Mouse (Mus musculus): ENCODE results near the gene Clasrp.
A peak's percentile ranks its signal among the peaks of the same experiment; 100 is the strongest.
"Not testable (repeated sequence)": the region's sequence is repeated elsewhere in the genome, so short reads cannot be mapped to it uniquely, and the experiment has no call there.

The Clasrp gene

DNA sequence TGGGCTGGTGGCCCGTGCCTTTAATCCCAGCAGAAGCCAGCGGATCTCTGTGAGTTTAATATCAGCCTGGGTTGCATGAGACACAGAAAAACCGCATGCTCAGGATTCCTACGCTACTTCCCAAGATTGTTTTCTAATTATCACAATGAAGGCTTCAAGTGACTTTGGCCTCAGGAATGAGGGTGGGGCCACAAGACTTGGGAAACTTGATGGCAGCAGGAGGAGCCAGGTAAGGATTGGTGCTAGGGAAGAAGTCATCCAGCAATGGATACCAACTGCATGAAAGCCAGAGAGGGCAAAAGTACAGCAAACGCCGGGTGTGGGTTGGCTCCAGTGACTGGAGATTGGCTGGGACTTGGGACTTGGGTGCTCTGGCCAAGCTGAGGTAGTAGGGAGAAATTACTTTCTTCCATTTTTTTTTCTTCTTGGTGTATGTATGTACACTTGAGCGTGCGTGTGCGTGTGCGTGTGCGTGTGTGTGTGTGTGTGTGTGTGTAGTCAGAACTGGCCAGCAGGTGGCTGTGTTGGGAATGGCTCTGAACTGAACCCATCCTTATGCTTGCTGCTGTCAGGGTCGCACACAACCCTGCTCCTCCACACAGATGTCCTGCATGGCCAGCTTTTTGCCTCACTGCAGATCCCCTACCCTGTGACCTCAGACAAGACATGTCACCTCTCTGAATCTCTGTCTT, 5.5 kb upstream of the Clasrp start:
- DNase-seq (ENCODE audit: low spot score) = no peak

GRCm38 (mm10) chr7:19607291-19607690, 3.0 kb upstream of the Clasrp start:
- DNase-seq (ENCODE audit: low spot score) = no peak

DNA sequence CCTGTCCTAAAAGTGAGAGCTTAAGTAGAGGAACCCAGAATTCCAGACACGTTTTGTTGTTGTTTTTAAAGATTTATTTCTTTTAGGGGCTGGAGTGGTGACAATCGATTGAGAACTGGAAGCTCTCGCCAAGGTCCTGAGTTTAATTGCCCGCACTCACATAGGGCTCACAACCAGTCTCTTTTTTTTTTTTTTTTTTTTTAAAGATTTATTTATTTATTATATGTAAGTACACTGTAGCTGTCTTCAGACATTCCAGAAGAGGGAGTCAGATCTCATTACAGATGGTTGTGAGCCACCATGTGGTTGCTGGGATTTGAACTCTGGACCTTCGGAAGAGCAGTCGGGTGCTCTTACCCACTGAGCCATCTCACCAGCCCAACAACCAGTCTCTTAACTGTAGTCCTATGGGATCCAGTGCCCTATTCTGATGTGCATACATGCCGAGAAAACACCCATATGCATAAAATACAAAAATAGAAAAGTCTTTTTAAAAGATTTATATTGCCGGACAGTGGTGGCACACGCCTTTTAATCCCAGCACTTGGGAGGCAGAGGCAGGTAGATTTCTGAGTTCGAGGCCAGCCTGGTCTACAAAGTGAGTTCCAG, 424 bp upstream of the Clasrp start:
- DNase-seq (ENCODE audit: low spot score) = not testable (repeated sequence)

- DNase-seq (ENCODE audit: low spot score) = no peak
Observed at GRCm38 (mm10) chr7:19603055-19603454, 1.2 kb downstream of the Clasrp start.

DNA sequence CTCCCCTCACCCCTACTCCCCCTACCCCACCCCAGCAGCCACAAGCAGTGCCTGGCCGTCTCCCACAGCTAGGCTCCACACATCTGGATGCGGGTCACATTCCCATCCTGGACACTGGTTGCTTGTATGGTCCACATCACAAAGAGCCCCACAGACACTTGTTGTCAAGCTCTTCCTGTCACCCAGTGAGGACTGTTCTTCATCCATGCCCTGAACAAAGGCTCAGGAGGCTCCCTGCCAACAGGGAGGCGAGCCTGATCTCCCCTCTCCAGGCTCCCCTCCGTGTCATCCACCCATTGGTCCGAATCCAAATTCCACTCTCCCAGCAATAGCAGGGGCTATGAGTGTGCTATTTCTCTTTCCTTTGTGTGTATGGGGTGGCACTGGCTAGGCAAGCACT, 3.7 kb downstream of the Clasrp start:
- no peak for DNase-seq (ENCODE audit: low spot score)

DNA sequence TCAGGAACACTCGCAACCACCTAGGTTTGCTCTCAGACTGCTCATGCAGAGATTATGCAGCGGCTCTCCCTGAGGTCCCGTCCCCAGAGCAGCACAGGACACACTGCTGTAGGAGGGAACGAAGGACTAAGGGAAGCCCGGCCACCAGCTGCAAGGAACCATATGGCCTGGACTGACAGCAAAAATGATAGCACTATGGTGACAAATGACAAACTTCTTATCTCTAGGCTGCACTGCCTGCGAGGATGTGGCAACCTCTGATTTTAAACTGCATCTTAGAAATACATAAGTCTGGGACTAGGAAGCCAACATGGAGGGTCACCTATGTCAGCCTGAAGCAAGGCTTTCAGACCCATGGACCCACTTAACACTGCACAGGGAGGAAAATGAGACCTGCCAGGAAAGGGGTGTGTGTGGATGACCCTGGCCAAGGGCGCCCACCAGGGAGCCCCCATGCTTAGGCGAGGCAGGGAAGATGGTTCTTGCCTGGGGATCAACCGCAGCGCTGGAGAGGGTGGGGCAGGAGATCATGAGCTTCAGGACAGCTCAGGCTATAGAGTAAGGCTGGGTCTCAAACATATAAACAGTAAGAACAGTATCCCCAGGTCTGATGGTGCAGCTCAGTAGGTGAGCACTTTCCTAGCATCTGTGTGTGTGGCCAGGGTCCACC, 11.1 kb downstream of the Clasrp start:
- no peak for DNase-seq (ENCODE audit: low spot score)

DNA sequence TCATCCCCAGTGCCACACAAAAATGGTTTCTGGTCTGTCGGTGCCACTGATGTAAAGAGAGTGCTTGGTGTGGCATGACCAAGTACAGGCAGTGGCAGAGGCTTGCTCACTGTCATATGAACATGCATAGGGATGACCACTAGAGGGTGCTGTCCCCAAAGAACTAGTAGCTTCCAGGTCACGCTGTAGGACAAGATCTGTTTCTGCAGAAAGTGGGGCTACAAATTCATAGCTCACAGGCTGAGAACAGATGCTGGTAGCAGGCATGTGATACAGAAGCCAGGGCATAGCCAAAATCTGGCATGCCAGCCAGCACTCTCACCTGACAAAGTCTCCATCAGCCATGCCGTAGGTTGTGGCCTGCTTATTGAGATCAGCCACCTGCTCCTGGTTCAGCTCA, 14.4 kb downstream of the Clasrp start:
- peak; percentile 78 for DNase-seq (ENCODE audit: low spot score)

GRCm38 (mm10) chr7:19589207-19589606, 15.1 kb downstream of the Clasrp start:
- peak; percentile 62 for DNase-seq (ENCODE audit: low spot score)

DNA sequence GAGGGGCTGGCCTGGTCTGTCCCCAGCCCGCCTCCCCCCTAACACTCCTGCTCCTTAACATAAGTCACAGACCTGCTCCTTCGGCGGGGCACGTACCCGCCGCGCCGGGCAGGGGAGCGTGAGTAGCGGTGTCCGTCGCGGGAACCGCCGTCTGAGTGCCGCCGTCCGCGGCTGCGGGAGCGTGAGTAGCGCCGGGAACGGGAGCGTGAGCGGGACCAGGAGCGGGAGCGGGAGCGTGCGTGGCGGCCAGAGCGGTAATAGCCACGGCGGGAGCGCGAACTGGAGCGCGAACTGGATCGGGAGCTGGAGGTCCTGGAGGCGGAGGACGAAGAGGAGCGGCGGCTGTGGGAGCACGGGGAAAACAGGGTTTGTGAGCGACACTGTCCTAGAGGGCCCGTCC, 18.0 kb downstream of the Clasrp start:
- no peak for DNase-seq (ENCODE audit: low spot score)

GRCm38 (mm10) chr7:19580634-19581033, 23.7 kb downstream of the Clasrp start:
- DNase-seq (ENCODE audit: low spot score) = peak; percentile 89

GRCm38 (mm10) chr7:19579751-19580150, 24.5 kb downstream of the Clasrp start:
- no peak for DNase-seq (ENCODE audit: low spot score)

DNA sequence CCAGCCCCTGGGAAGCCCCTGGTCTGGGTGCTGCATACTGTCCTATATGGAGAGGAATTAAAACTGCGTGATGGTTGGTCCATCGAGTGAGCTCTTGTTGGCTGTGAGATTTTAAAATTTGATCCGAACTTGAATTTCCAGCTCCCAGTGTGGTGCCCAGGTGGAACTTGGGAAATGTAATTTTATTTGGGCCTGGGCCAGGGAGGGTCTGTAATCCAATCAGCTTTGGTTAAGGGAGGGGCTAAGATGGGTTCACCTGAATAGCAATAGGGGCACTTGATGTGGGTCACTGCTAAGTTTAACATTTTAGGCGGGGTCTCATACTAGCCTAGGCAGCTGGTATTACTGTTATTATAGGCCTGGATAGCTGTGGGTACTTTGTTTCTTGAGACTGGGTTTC, 25.9 kb downstream of the Clasrp start:
- no peak for DNase-seq (ENCODE audit: low spot score)

DNA sequence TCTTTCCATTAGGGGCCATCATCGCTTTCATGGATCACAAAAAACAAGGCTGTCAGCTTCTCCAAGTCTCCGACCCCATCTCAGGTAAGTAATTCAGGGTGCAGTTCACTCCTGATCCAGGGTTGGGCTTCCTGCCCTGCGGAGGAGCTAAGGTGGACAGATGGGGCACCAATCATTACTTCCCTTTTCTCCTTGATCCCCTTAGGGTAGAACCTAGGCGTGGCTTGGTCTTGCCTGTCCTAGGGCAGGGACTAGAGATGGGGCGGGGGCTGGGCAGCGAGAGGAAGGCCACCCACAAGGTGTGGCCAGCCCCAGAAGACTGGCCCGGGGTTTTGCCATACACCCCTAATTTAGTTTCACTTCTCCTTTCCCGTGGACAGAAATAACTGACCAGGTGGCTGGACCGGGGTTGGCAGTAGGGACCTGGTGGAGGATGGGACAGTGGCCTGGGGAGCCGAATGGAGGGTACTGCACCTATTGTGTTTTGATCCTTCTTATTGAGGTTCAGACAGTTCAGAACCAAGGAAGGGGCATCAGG, 26.3 kb downstream of the Clasrp start:
- DNase-seq (ENCODE audit: low spot score) = no peak

DNA sequence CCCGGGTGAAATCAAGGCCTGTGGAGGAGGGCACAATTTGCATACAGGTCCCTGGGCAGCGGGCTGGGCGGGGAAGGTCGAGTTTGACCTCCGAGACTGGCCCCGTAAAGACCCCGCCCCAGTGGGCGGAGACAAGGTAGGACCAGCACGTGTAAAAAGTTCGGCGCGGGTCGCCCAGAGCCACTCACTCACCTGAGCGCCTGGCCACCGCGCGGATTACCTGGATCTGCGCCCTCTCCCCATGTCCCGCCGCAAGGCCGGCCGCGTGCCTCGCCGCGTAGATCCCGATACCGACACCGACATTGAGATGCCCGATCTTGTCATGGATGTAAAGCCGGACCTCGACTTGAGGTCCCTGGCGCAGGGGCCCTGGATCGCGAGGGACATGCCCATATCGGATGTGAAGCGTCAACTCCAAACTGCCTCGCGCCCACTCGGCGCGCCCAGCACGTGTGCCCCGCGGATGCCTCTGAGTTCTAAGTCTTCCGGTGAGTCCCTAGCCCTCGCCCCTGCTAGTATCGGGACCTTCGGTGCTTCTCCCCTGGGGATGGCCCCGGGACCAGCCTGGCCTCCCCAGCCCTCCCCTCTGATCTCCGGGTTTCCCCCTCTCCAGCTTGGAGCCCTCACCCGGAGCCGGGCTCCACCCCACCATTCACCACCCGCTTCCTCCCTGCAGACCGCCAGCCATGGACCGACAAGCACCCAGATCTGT, 27.0 kb downstream of the Clasrp start, which contains the start of the genes Zfp296 and Gemin7:
Zfp296 (plus strand) TSS at position 147 of the 712 bp plus-strand sequence.
Gemin7 (minus strand) TSS at position 455 of the 712 bp plus-strand sequence.
- peak; percentile 59 for DNase-seq (ENCODE audit: low spot score)

- DNase-seq (ENCODE audit: low spot score) = no peak
Observed at GRCm38 (mm10) chr7:19575559-19575958, 28.7 kb downstream of the Clasrp start.

DNA sequence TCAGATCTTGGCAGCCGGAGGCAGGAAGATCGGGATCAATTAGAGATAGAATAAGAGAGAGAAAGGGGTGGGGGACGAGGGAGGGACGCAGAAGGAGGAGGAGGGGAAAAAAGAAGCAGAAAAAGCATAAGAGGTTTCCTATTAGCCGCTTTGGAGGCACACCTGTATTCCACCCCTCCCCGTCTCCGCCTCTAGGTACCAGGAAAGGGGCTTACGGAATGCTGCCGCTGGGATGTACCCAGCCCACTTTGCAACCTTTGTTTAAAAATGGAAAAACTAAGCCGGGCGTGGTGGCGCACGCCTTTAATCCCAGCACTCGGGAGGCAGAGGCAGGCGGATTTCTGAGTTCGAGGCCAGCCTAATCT, 30.5 kb downstream of the Clasrp start:
- DNase-seq (ENCODE audit: low spot score) = no peak

DNA sequence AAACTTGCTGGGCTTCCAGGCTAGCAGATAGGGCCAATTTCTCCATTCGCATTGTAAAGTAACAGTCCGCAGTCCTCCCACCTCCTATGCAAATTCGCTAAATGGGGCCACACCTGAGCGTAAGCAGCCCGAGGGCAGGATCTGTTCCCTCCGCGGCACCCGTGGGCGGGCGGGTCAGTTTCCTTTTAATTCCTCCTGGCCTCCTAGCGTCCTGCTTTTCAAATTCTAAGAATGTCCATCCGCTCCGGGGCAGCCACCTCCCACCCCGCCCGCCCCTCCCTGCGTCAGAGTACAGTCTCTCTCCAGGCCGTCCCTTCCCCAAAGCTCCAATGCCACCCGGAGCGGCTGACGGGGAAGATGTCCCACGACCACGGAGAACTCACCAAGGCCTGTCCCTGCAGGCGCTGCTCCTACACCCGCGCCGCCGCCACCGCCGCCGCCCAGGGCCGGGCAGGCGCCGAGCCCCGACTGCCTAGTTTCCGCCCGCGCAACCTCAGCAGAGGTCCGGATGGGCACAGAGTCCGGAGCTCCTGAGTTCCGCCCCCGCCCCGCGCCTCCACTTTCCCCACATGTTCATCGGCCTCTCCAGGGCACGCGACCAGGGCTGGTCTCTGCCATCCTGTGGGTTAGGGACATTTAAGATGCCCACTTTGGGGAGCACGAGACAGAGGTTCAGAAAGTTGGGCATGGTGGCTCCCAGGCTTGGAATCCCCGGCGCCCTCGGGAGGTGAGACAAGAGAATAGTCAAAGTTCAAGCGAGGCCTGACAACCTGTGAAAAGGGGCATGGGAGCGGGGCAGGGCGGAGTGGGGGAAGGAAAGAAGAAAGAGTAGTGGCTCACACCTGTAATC, 31.1 kb downstream of the Clasrp start:
- DNase-seq (ENCODE audit: low spot score) = peak; percentile 81

GRCm38 (mm10) chr7:19569647-19570046, 34.6 kb downstream of the Clasrp start:
- no peak for DNase-seq (ENCODE audit: low spot score)

DNA sequence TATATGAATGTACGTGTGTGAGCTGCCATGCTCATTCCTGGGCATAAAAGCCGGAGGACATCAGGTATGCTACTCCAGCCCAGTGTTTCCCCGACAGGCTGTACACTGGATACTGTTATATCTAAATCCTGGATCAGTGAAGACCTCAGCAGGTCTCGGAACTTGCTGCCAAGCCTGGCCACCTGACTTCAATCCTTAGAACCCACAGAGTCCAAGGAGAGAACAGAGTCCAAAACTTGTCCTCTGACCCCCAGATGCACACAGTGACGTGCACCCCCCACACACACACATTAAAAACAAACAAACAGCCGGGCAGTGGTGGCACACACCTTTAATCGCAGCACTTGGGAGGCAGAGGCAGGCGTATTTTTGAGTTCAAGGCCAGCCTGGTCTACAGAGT, 36.9 kb downstream of the Clasrp start:
- no peak for DNase-seq (ENCODE audit: low spot score)

DNA sequence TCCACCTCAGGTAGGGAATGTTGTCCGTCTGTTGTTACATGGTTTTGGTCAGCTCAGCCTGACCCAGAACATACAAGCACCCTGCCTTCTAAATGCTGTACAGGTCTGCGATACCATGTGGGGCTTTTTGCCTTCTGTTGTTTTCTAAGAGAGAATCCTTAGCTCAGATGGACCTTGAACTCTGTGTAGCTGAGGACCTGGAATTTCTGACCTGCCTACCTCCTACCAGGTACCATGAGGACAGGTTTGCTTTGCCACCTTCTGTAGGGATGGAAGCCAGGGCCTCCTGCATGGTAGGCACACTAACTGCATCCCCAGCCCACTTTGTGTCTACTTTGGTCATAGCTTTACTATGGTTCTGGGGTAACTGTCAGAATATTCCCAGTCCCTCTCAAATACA, 38.5 kb downstream of the Clasrp start:
- no peak for DNase-seq (ENCODE audit: low spot score)

DNA sequence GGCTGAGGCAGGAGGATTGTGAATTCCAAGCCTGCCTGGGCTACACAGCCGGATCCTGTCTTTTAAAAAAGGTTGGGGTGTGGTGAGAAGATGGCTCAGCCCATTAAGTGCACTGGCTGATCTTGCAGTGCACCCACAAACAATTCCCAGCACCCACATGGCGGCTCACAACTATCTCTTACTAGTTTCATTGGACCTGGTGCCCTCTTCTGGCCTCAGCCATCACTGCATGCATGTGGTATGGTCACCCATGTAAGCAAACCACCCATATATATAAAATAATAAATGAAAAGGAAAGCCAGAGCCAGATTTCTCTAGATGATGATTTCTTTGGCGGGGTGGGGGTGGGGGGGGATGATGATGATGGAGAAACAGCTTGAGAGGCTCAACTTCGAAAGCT, 39.8 kb downstream of the Clasrp start:
- DNase-seq (ENCODE audit: low spot score) = no peak

Measured in urinary bladder, postnatal 14 days (tissue).